Mouse (Mus musculus): ENCODE data around the gene Top2a. TPM values are rescaled to one million over a fixed set of nuclear protein-coding genes. Genes with fewer than 3 reads are reported as not detected.

Gene Top2a
- total and polyA plus RNA-seq, 3 experiments, result 385 to 444 (median 400) TPM

DNA sequence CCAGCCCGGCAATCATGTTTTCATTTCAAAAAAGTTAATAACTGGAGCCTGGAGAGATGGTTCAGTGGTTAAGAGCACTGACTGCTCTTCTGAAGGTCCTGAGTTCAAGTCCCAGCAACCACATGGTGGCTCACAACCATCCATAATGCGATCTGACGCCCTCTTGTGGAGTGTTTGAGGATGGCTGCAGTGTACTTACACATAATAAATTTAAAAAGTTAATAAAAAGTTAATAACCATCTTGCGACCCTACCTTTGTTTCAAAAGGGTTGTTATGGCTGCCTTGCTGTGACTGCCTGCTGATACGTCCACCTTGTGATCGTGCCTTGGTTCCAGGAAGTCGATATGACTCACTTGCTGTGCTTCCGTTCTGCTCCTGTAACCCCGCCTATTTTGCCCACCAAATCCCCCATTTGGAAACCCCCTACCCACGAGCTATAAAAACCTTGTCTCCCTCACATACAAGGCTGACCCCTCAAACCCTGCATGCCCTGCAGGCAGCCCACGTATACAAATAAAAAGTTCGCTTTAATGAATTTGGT lies 3.0 kb upstream of the Top2a start:
- dilution Hi-C loops (cut with MboI; ENCODE audit: extremely low pct_ligation_motif_present, extremely low pct_unique_long_range_greater_than_20kb, low sequenced_read_pairs), result no loop called here
- Histone ChIP-seq H3K27ac (ENCODE audit: insufficient read depth, low read depth) (no peak overlapping the region), H3K79me2 (replicated peaks; ENCODE audit: control insufficient read depth, extremely low read depth, insufficient read depth, poor library complexity, severe bottlenecking) (peaks cover 20% of the 10 kb centered on the region), H3K9me3 (replicated peaks; ENCODE audit: low read length) (no peaks in the 10 kb centered on the region), H3K4me3 (replicated peaks in 1 of 3; ENCODE audit: low read depth in 2 of 3, low read length in 2 of 3, poor library complexity in 1 of 3) (no peak overlapping the region), H3K36me3 (replicated peaks in 1 of 2; ENCODE audit: control insufficient read depth in 1 of 2, insufficient read depth in 1 of 2, low read length in 1 of 2) (peaks cover 4 to 8% of the 10 kb centered on the region in 2 experiments), H3K4me2 (ENCODE audit: insufficient read depth, low read depth, poor library complexity, severe bottlenecking) (no peak overlapping the region), H3K4me1 (ENCODE audit: control insufficient read depth in 1 of 2, insufficient read depth in 2 of 2) (peaks cover 7 to 18% of the 10 kb centered on the region in 2 experiments), H3K27me3 (replicated peaks) (no peaks in the 10 kb centered on the region), H3K9ac (ENCODE audit: insufficient read depth, low read depth) (no peak overlapping the region)
- in situ Hi-C loops (cut with MboI; ENCODE audit: low pct_ligation_motif_present, low pct_unique_long_range_greater_than_20kb, low sequenced_read_pairs), result no loop called here
- peak in 1 of 2 experiments; percentile 32; a peak in 2 of 4 replicates for TF ChIP-seq CTCF (conservative IDR thresholded peaks at IDR 0.05 in 1 of 2, IDR thresholded peaks at IDR 0.05 in 1 of 2; ENCODE audit: low read depth in 2 of 2, low read length in 2 of 2)
- TF ChIP-seq IRF4 (IDR thresholded peaks at IDR 0.05; ENCODE audit: low read depth, low read length), result no peak
- DNase-seq (ENCODE audit: extremely low read depth), result no peak

DNA sequence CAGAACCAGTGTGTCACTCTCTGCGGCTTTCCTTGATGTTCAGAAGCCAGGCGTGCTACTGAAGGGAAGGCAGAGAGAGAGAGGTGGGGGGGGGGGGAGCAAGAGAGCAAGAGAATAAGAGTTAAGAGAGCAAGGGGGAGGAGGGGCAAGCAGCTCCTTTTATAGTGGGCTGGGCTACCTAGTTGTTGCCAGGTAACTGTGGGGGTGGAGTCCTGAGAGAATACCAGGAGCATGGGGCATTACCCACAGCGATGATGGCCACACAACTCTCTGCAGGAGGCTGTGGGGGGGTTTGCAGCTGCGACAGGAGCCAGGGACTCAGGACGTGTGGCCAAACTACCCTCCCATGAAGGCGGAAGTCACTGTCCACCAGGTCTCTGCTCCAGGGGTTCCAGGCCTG lies 1.9 kb upstream of the Top2a start:
- no peak overlapping the region for H3K4me2 ChIP-seq (ENCODE audit: insufficient read depth, low read depth, poor library complexity, severe bottlenecking)

DNA sequence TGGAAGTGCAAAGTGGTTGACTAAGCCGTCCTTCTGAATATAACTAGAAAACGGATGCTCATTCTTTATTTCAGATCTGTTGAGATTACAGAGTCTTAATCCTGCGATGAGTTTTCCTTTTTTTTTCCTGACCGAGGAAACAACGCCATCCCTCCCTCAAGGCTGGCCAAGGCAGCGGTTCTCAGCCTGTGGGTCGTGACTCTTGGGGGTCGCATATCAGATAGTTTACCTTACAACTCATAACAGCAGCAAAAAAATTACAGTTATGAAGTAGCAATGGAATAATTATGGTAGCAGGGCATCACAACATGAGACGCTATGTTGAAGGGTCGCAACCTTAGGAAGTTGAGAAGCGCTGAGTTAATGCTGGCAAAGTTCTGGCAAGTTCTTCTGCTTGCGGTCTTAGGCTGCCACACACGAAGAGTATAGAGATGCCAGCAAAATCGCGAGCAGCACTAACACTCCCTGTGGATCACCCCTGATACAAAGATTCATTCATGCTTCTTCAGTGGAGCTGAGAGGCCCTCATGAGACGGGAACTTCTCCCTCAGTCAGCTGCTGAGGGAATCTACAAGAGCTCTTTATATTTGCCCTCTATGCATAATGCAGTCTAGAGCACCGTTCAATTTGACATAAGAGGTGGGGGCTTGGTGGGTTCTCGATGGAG lies 612 bp upstream of the Top2a start:
- Histone ChIP-seq H3K27me3 (replicated peaks) (no peaks in the 10 kb centered on the region), H3K4me3 (replicated peaks in 1 of 3; ENCODE audit: low read depth in 2 of 3, low read length in 2 of 3, poor library complexity in 1 of 3) (peak overlapping the region in 1 of 3 experiments; percentile 71), H3K4me1 (ENCODE audit: control insufficient read depth in 1 of 2, insufficient read depth in 2 of 2) (peaks cover 4 to 39% of the 10 kb centered on the region in 2 experiments), H3K9me3 (replicated peaks; ENCODE audit: low read length) (no peaks in the 10 kb centered on the region), H3K36me3 (replicated peaks in 1 of 2; ENCODE audit: control insufficient read depth in 1 of 2, insufficient read depth in 1 of 2, low read length in 1 of 2) (peaks cover 18 to 28% of the 10 kb centered on the region in 2 experiments), H3K27ac (ENCODE audit: insufficient read depth, low read depth) (no peak overlapping the region), H3K9ac (ENCODE audit: insufficient read depth, low read depth) (0 out of 2 replicates have a peak overlapping the region, but pooled peaks have one; percentile 15), H3K4me2 (ENCODE audit: insufficient read depth, low read depth, poor library complexity, severe bottlenecking) (peak overlapping the region; percentile 25), H3K79me2 (replicated peaks; ENCODE audit: control insufficient read depth, extremely low read depth, insufficient read depth, poor library complexity, severe bottlenecking) (peaks cover 44% of the 10 kb centered on the region)
- dilution Hi-C loops (cut with MboI; ENCODE audit: extremely low pct_ligation_motif_present, extremely low pct_unique_long_range_greater_than_20kb, low sequenced_read_pairs) (no loop called here), in situ Hi-C loops (cut with MboI; ENCODE audit: low pct_ligation_motif_present, low pct_unique_long_range_greater_than_20kb, low sequenced_read_pairs) (loop anchor here (5.0 kb wide), 1 partner anchor 107 kb away; no protein-coding TSS in a partner anchor)
- DNase-seq (ENCODE audit: extremely low read depth), result no peak
- no peak for TF ChIP-seq TCF12 (IDR thresholded peaks at IDR 0.05; ENCODE audit: low read depth, low read length)
- TF ChIP-seq ZMIZ1 (IDR thresholded peaks at IDR 0.05; ENCODE audit: low read depth, low read length), result no peak
- no peak for TF ChIP-seq NRF1 (IDR thresholded peaks at IDR 0.05; ENCODE audit: low read depth, low read length)
- no peak for TF ChIP-seq MYC (IDR thresholded peaks at IDR 0.05; ENCODE audit: low read depth, low read length)
- no peak for TF ChIP-seq SMC3 (IDR thresholded peaks at IDR 0.05; ENCODE audit: low read depth, low read length)

More for the DNA sequence above, 1.9 kb upstream of the Top2a start:
- Histone ChIP-seq H3K27ac (ENCODE audit: insufficient read depth, low read depth) (no peak overlapping the region), H3K4me1 (ENCODE audit: control insufficient read depth in 1 of 2, insufficient read depth in 2 of 2) (peaks cover 6 to 29% of the 10 kb centered on the region in 2 experiments), H3K27me3 (replicated peaks) (no peaks in the 10 kb centered on the region), H3K9me3 (replicated peaks; ENCODE audit: low read length) (no peaks in the 10 kb centered on the region), H3K79me2 (replicated peaks; ENCODE audit: control insufficient read depth, extremely low read depth, insufficient read depth, poor library complexity, severe bottlenecking) (peaks cover 31% of the 10 kb centered on the region), H3K4me3 (replicated peaks in 1 of 3; ENCODE audit: low read depth in 2 of 3, low read length in 2 of 3, poor library complexity in 1 of 3) (no peak overlapping the region), H3K36me3 (replicated peaks in 1 of 2; ENCODE audit: control insufficient read depth in 1 of 2, insufficient read depth in 1 of 2, low read length in 1 of 2) (peaks cover 11 to 19% of the 10 kb centered on the region in 2 experiments), H3K9ac (ENCODE audit: insufficient read depth, low read depth) (no peak overlapping the region)
- no peak for TF ChIP-seq MAX (IDR thresholded peaks at IDR 0.05; ENCODE audit: low read length)
- TF ChIP-seq BHLHE40 (IDR thresholded peaks at IDR 0.05; ENCODE audit: low read depth, low read length), result no peak
- no peak for TF ChIP-seq POLR2AphosphoS2 (IDR thresholded peaks at IDR 0.05; ENCODE audit: low read depth, low read length)
- TF ChIP-seq MAFK (IDR thresholded peaks at IDR 0.05; ENCODE audit: insufficient replicate concordance, low read length), result no peak
- no peak for TF ChIP-seq SMC3 (IDR thresholded peaks at IDR 0.05; ENCODE audit: low read depth, low read length)
- dilution Hi-C loops (cut with MboI; ENCODE audit: extremely low pct_ligation_motif_present, extremely low pct_unique_long_range_greater_than_20kb, low sequenced_read_pairs), result no loop called here
- DNase-seq (ENCODE audit: extremely low read depth), result no peak
- in situ Hi-C loops (cut with MboI; ENCODE audit: low pct_ligation_motif_present, low pct_unique_long_range_greater_than_20kb, low sequenced_read_pairs), result no loop called here

All from CH12.LX (cell line).